ENCODE assay signal across 9 mouse cellular contexts in genomic region chr17:7634291-7634664, GRCm38 (mm10).
DNase-seq lines count a peak whose midpoint lies in the region; ATAC-seq and TF ChIP-seq lines count a peak whose summit lies in the region.
"Had no signal": no experiment of that assay in that cellular context is flagged by ENCODE, and none has a peak within 500 bp of the region (broad histone marks: within the 10 kb centered on the region; RNA-seq: fewer than 3 reads in every experiment).

No protein-coding gene starts in this region.

- H3K36me3 ChIP-seq in heart, adult 2 months (ENCODE audit: control insufficient read depth, insufficient read depth, low read length) = no peaks in the 10 kb centered on the region
- no peaks in the 10 kb centered on the region for H3K36me3 ChIP-seq in heart, embryonic 12.5 days
- no peaks in the 10 kb centered on the region for H3K36me3 ChIP-seq in lung, embryonic 14.5 days (ENCODE audit: insufficient read depth)
- H3K36me3 ChIP-seq in heart, postnatal 0 days (replicated peaks; ENCODE audit: control insufficient read depth, insufficient read depth, low read length) = no peaks in the 10 kb centered on the region
- H3K36me3 ChIP-seq in stomach, embryonic 16.5 days (ENCODE audit: control insufficient read depth, insufficient read depth, low read length) = no peaks in the 10 kb centered on the region

- intact Hi-C loops in heart, adult 2 months (cut with DNase I) = no loop called here

- no peaks in the 10 kb centered on the region for H3K79me2 ChIP-seq in heart, adult 2 months (replicated peaks; ENCODE audit: control insufficient read depth, insufficient read depth, low read length)

- ATAC-seq in heart, embryonic 12.5 days (ENCODE audit: insufficient number of reproducible peaks, low FRiP score) = no peak
- ATAC-seq in lung, embryonic 14.5 days (ENCODE audit: insufficient read depth) = no peak
- ATAC-seq in heart, postnatal 0 days (ENCODE audit: insufficient read depth, low read depth) = peak; percentile 51
- no peak for ATAC-seq in stomach, embryonic 16.5 days (ENCODE audit: insufficient read depth, low FRiP score)

- H3K4me1 ChIP-seq in heart, adult 2 months (ENCODE audit: control insufficient read depth, insufficient read depth, low read length) = 0 out of 2 replicates have a peak, but pooled peaks cover 3% of the 10 kb centered on the region
- peaks cover 8% of the 10 kb centered on the region; the same call in 1 of the 2 replicates for H3K4me1 ChIP-seq in heart, embryonic 12.5 days (replicated peaks)
- H3K4me1 ChIP-seq in lung, embryonic 14.5 days (ENCODE audit: insufficient read depth) = no peaks in the 10 kb centered on the region; the same call in 1 of the 2 replicates
- no peaks in the 10 kb centered on the region; the same call in 1 of the 2 replicates for H3K4me1 ChIP-seq in lung, adult 2 months (ENCODE audit: control insufficient read depth, insufficient read depth, low read length)
- 0 out of 2 replicates have a peak, but pooled peaks cover 6% of the 10 kb centered on the region for H3K4me1 ChIP-seq in heart, postnatal 0 days (ENCODE audit: control insufficient read depth, insufficient read depth)
- H3K4me1 ChIP-seq in stomach, embryonic 16.5 days (ENCODE audit: control insufficient read depth, insufficient read depth, low read length) = peaks cover 10% of the 10 kb centered on the region

- TF ChIP-seq EP300 in heart, adult 2 months (IDR thresholded peaks at IDR 0.05; ENCODE audit: insufficient read depth, low read depth, low read length) = no peak
- TF ChIP-seq EP300 in heart, postnatal 0 days (IDR thresholded peaks at IDR 0.05; ENCODE audit: low read depth) = no peak

- H3K9me3 ChIP-seq in heart, embryonic 12.5 days (replicated peaks) = no peaks in the 10 kb centered on the region; the same call in 1 of the 2 replicates
- no peaks in the 10 kb centered on the region; the same call in 1 of the 2 replicates for H3K9me3 ChIP-seq in lung, embryonic 14.5 days (ENCODE audit: low read depth, low read length)
- peaks cover 5% of the 10 kb centered on the region; the same call in 1 of the 2 replicates for H3K9me3 ChIP-seq in heart, postnatal 0 days (replicated peaks; ENCODE audit: control insufficient read depth, low read length)
- 0 out of 2 replicates have a peak, but pooled peaks cover 3% of the 10 kb centered on the region for H3K9me3 ChIP-seq in stomach, embryonic 16.5 days (replicated peaks; ENCODE audit: control insufficient read depth, low read length)

- TF ChIP-seq CTCF in heart, adult 2 months (IDR thresholded peaks at IDR 0.05) = no peak
- TF ChIP-seq CTCF in lung, embryonic 14.5 days (IDR thresholded peaks at IDR 0.05; ENCODE audit: low read depth) = no peak
- TF ChIP-seq CTCF in lung, adult 2 months (IDR thresholded peaks at IDR 0.05; ENCODE audit: insufficient read depth, low read length) = no peak
- no peak for TF ChIP-seq CTCF in heart, postnatal 0 days (IDR thresholded peaks at IDR 0.05; ENCODE audit: low read depth)

- no peak for DNase-seq in heart, adult 2 months
- peak; percentile 19 for DNase-seq in lung, embryonic 14.5 days
- DNase-seq in lung, adult 2 months = no peak
- no peak for DNase-seq in heart, postnatal 0 days (ENCODE audit: low spot score)
- DNase-seq in natural killer cell, adult 2 months (ENCODE audit: low spot score in 2 of 2) = no peak
- DNase-seq: cerebellum, postnatal 36 days; thymus, postnatal 36 days had no signal

- H3K27ac ChIP-seq in heart, adult 2 months = peak overlapping the region; percentile 52
- no peak overlapping the region for H3K27ac ChIP-seq in heart, embryonic 12.5 days (ENCODE audit: poor library complexity, severe bottlenecking)
- H3K27ac ChIP-seq in lung, embryonic 14.5 days (ENCODE audit: low read depth) = peak overlapping the region; percentile 38; the same call in 1 of the 2 replicates
- H3K27ac ChIP-seq in heart, postnatal 0 days (ENCODE audit: low read depth) = peak overlapping the region; percentile 65
- peak overlapping the region; percentile 81 for H3K27ac ChIP-seq in stomach, embryonic 16.5 days (ENCODE audit: low read length)

- no peak overlapping the region for H3K4me2 ChIP-seq in heart, embryonic 12.5 days
- no peak overlapping the region for H3K4me2 ChIP-seq in lung, embryonic 14.5 days
- peak overlapping the region; percentile 12 for H3K4me2 ChIP-seq in heart, postnatal 0 days (ENCODE audit: low read depth, low read length)
- H3K4me2 ChIP-seq in stomach, embryonic 16.5 days (ENCODE audit: low read depth, low read length) = no peak overlapping the region

- no peak overlapping the region for H3K4me3 ChIP-seq in heart, adult 2 months
- no peak overlapping the region for H3K4me3 ChIP-seq in heart, embryonic 12.5 days
- no peak overlapping the region for H3K4me3 ChIP-seq in lung, embryonic 14.5 days (ENCODE audit: low read depth, low read length)
- no peak overlapping the region for H3K4me3 ChIP-seq in lung, adult 2 months (replicated peaks; ENCODE audit: extremely low read depth, low read depth, low read length)
- H3K4me3 ChIP-seq in heart, postnatal 0 days (ENCODE audit: low read depth, low read length) = no peak overlapping the region
- H3K4me3 ChIP-seq in stomach, embryonic 16.5 days (replicated peaks; ENCODE audit: low read length) = no peak overlapping the region

- no peak overlapping the region for H3K9ac ChIP-seq in heart, adult 2 months (ENCODE audit: low read depth, low read length)
- H3K9ac ChIP-seq in heart, embryonic 12.5 days = no peak overlapping the region
- no peak overlapping the region for H3K9ac ChIP-seq in lung, embryonic 14.5 days
- H3K9ac ChIP-seq in heart, postnatal 0 days (replicated peaks; ENCODE audit: low read depth, low read length) = no peak overlapping the region
- H3K9ac ChIP-seq in stomach, embryonic 16.5 days (ENCODE audit: low read length) = 0 out of 2 replicates have a peak overlapping the region, but pooled peaks have one; percentile 2

- WGBS in heart, adult 2 months = 26% methylated on average over 5 of the region's 5 CpGs
- 49% methylated on average over 5 of the region's 5 CpGs for WGBS in heart, embryonic 12.5 days
- 50% methylated on average over 5 of the region's 5 CpGs for WGBS in lung, embryonic 14.5 days
- WGBS in lung, adult 2 months = 38% methylated on average over 5 of the region's 5 CpGs
- 38% methylated on average over 5 of the region's 5 CpGs for WGBS in heart, postnatal 0 days
- WGBS in stomach, embryonic 16.5 days = 38% methylated on average over 5 of the region's 5 CpGs

- H3K27me3 ChIP-seq in heart, adult 2 months (ENCODE audit: control insufficient read depth, insufficient read depth, low read length) = no peaks in the 10 kb centered on the region
- H3K27me3 ChIP-seq in heart, embryonic 12.5 days (replicated peaks) = no peaks in the 10 kb centered on the region
- H3K27me3 ChIP-seq in lung, embryonic 14.5 days (ENCODE audit: insufficient read depth, low read length) = no peaks in the 10 kb centered on the region
- H3K27me3 ChIP-seq in heart, postnatal 0 days (ENCODE audit: control insufficient read depth, insufficient read depth, low read length) = no peaks in the 10 kb centered on the region
- no peaks in the 10 kb centered on the region for H3K27me3 ChIP-seq in stomach, embryonic 16.5 days (ENCODE audit: control insufficient read depth, insufficient read depth, low read length)

- no peak for TF ChIP-seq POLR2A in heart, adult 2 months (IDR thresholded peaks at IDR 0.05; ENCODE audit: insufficient read depth, low read depth, low read length)
- no peak for TF ChIP-seq POLR2A in lung, adult 2 months (IDR thresholded peaks at IDR 0.05; ENCODE audit: borderline replicate concordance, extremely low read depth, low read depth, low read length)
